Mouse (Mus musculus) stomach, postnatal 0 days (tissue): ENCODE results near the gene Fam189a2.
A peak's percentile ranks its signal among the peaks of the same experiment; 100 is the strongest.

Source experiments
- CTCF ChIP-seq: IDR thresholded peaks from 2 replicates; pipeline ENCODE4 v1.5.1; 2016; ENCODE audit warnings: antibody characterized with exemption, low read depth, mild to moderate bottlenecking, moderate library complexity
- EP300 ChIP-seq: optimal IDR thresholded peaks from 2 replicates; pipeline ENCODE3; 2016; ENCODE audit warnings: antibody characterized with exemption

- peak; percentile 18; the same call in 1 of the 2 replicates for TF ChIP-seq CTCF
- no peak for TF ChIP-seq EP300
Measured at GRCm38 (mm10) chr19:24030511-24030870, 328 bp downstream of the Fam189a2 start.
